Mouse (Mus musculus) bone marrow, adult 2 months (tissue): ENCODE data around the gene Uts2r.

Experiments
- CTCF ChIP-seq: fragments of 200-500 bp; IDR thresholded peaks from 2 replicates; pipeline ENCODE4 v1.5.1; 2011; ENCODE audit warnings: low read length, control low read depth; ENCODE audit not compliant: control insufficient read depth, insufficient read depth
- POLR2A ChIP-seq: fragments of 200-500 bp; IDR thresholded peaks from 2 replicates; pipeline ENCODE4 v1.6.1; 2011; ENCODE audit warnings: low read depth, mild to moderate bottlenecking, control low read depth, low read length, borderline replicate concordance; ENCODE audit not compliant: control insufficient read depth

- TF ChIP-seq CTCF = no peak
- no peak for TF ChIP-seq POLR2A
These were observed 34.4 kb upstream of the Uts2r start for GRCm38 (mm10) chr11:121125522-121126172.
